Mouse (Mus musculus): ENCODE results near the gene Ildr1. TPM values are rescaled to one million over a fixed set of nuclear protein-coding genes. Genes with fewer than 3 reads are reported as not detected.

The Ildr1 gene
- total RNA-seq, 4 experiments from 2014 or later = 0.14 to 0.27 (median 0.21) TPM

DNA sequence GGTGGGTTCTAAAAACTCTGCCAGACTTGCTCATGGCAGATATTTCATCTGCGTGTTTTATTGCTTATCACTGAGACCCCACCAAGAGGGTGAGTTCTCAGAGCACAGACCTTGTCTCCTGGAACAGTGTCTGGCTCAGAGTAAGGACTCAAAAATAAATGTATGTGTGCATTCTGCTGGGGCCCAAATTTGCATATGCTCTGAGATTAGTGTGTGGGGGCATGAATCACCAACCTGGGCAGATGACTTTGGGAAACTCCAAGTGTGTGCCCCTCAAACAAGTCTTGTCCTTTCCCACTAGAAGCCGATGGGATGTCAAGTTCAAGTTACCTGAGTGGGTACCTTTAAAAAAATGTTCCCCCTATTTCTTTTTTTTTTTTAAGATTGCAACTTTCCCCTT is 6.7 kb downstream of the Ildr1 start:
- DNase-seq (ENCODE audit: low spot score in 2 of 2) = no peak

GRCm38 (mm10) chr16:36707702-36708423 is 14.1 kb downstream of the Ildr1 start:
- DNase-seq (ENCODE audit: low spot score in 2 of 2) = no peak

DNA sequence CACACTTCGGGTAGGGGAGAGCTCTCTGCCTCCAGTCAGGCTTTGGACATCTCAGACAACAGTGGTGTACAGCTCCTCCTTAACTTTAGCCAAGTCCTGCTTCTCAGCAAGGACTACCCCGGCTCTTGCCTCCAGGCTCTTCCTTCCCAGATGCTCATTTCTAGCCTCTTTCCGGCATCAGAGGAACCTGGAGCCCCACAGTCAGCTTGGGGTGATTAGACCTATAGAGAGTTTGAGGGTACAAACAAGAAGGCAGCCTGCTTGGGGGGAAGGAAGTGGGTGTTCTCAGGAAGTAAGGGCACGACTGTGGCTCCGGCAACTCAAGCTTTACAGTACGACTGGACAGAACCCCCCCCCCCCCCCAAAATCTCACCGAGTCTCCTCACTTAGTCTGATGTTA is 15.0 kb downstream of the Ildr1 start:
- no peak for DNase-seq (ENCODE audit: low spot score in 2 of 2)

DNA sequence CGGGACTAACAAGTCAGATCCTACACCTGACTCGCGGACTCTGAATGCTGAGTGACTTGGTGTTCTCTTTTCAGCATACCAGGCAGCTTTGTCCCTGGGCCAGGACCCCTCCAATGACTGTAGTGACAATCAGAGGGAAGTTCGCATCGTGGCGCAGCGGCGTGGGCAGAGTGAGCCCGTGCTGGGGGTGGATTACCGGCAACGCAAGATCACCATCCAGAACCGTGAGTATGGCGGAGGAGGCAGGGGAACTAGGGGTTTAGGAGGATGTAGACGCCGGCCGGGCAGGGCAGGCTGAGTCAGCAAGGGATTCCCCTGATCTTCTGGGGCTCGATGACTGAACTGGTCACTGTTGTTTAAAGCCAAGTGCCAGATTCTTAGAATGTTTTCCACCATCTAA is 15.6 kb downstream of the Ildr1 start:
- no peak for DNase-seq (ENCODE audit: low spot score in 2 of 2)

GRCm38 (mm10) chr16:36710794-36711193 is 17.0 kb downstream of the Ildr1 start:
- DNase-seq (ENCODE audit: low spot score in 2 of 2) = no peak

DNA sequence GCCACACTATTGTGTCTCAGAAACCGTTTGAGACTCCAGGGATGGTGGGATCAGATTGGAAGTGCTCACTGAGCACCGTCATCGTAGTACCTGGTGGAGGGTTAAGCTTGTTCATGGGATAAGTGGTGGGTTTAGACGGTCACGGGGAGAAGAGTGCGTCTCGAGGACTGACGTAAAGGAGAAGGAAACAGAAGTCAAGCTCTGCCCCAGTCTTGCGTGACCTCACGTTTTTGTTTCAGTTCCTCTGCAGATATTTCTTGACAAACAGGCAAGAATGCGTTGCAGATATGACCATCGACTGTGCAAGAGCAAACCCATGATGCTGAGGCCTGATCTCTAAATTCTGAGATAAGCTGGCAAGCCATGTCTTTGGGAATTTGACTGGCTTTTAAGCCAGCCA is 18.0 kb downstream of the Ildr1 start:
- no peak for DNase-seq (ENCODE audit: low spot score in 2 of 2)

DNA sequence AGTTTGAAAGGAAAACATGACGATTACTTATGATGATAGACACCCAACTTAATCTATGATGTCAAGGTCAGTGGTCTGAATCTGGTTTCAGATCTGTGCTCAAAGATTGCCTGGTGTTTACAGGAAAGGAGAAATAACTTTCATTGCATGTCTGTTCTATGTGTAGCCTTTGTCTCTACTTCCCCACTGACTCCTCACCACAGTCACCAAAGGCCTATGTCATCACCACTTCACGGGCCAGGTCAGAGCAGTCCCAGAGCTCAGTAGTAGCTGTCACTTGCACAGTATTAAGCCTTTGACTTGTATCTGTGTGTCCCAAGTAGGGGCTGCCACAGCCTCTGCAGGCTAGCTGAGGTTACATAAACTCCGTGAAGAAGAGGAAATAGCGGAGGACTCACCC is 23.7 kb downstream of the Ildr1 start:
- no peak for DNase-seq (ENCODE audit: low spot score in 2 of 2)

- no peak for DNase-seq (ENCODE audit: low spot score in 2 of 2)
Measured at GRCm38 (mm10) chr16:36718637-36719036, 24.9 kb downstream of the Ildr1 start.

- DNase-seq (ENCODE audit: low spot score in 2 of 2) = no peak
Measured at GRCm38 (mm10) chr16:36720194-36721055, 26.6 kb downstream of the Ildr1 start.

GRCm38 (mm10) chr16:36722739-36723138 is 29.0 kb downstream of the Ildr1 start:
- DNase-seq (ENCODE audit: low spot score in 2 of 2) = no peak

DNA sequence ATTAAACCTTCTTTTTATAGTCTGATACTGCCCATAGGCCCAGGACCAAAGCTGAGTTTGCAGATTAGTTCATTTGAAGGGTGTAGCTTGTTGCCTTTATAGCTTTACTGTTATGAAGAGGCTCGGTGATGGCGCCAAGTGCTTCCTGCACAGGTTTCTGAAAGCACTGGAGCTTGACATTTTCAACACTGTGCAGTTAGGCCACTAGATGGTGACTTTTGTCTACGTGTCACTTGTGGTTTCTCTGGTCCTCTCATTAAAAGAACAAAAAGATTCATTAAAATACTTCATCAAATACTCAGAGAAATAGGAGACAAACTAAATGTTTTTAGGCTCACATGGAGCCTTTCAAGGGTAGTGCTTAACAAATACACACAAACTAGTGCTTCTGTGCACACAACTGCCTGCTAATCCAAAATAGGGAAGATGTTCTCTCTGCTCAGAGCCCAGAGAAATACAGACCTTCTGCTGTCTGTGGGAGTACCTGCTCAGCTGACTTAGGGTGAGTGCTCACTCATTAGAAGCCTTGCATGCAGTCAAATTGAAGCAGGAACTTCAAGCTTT is 30.2 kb downstream of the Ildr1 start:
- no peak for DNase-seq (ENCODE audit: low spot score in 2 of 2)

DNA sequence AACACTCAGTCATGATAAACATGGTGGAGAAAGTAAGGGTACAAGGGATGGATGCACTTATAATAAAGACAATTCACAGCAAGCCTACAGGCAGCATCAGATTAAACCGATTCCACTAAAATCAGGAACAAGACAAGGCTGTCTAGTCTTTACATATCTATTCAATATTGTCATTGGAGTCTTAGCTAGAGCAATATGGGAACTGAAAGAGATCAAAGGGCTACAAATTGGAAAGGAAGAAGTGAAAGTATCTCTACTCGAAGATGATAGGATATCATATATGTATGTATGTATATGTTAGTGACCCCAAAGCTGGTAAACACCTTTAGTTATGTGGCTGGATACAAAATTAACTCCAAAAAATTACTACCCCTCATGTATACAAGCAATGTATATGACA is 35.2 kb downstream of the Ildr1 start:
- no peak for DNase-seq (ENCODE audit: low spot score in 2 of 2)

GRCm38 (mm10) chr16:36732572-36732971 is 38.8 kb downstream of the Ildr1 start:
- no peak for DNase-seq (ENCODE audit: low spot score in 2 of 2)

- no peak for DNase-seq (ENCODE audit: low spot score in 2 of 2)
Measured at GRCm38 (mm10) chr16:36733827-36734226, 40.0 kb downstream of the Ildr1 start.

DNA sequence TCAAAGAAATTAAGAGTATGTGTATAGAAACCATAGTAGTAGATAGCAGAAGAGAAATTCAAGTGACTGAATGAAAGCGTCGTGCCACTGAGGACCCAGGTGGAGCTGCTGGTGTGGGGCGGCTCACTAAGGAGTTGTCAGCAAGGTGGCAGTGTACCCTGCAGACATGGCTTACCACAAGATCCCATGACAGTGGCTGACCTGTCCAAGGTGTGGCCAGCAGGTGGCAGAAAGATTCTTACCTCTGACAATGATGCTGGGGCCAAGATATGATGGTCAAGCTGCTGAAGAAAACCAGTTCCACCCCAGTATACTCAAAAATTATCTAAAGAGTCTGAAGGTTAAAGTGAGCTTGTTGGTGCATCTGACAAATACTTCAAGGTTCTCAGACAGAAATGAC is 41.6 kb downstream of the Ildr1 start:
- DNase-seq (ENCODE audit: low spot score in 2 of 2) = no peak

DNA sequence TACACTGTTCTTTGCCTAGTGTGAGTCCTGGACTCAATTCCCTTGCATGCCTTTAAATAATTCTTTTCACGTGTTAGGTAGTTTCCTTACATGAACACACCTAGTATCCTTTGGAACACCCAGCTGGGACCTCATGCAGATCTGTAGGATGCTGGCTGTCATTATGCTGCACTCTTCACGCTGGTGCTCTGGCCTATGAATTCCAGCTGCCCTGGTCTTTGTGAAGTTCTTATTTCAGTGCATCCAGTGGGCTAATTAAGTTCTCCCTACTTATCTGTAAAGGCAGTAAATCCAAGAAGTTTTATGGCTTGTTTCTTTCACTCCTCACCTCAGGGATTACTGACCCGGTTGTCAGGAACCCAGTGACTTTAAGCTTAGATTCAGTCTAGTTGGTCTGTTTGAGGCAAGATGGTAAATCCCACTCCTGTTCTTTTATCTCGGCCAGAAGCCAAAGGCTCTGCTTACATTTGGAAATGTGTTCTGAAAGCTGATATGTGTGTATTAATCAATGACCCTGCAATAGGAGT is 45.7 kb downstream of the Ildr1 start:
- no peak for DNase-seq (ENCODE audit: low spot score in 2 of 2)

DNA sequence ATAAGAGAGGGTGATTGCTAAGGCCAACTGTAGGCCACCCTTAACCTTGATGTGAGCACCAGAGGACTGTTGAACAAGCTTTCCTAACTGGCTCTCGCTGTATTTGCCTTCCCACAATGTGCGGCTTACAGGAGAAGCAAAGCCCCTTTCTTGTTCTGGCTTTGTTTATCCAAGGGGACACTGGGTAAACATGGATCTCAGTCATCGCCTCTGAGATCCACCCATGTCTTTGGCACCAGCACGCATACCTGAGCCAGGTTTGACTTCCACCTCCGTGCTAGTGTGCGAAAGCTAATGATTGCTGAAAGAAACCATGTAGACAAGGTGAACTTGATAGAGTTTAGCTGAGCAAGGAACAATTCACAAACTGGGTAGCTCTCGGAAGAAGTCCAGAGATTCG is 49.8 kb downstream of the Ildr1 start:
- DNase-seq (ENCODE audit: low spot score in 2 of 2) = no peak

DNA sequence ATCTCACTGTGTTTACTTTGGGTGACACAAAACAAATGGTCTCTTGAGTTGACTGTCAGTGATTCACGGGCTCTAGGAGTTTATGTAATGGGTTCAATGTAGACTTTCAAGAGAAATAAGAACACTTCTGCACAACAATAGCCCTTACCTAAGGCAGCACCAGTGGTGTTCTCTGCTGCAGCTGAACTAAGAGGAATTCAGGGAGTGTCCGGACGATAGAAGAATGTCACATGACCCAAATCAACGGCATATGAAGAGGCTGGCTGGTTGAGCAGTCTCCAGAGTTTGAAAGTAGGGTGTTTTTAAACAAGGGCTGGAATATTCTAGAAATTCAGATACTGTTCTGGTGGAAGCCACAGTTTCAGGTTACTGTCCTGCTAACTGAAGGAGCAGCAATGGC is 53.3 kb downstream of the Ildr1 start:
- no peak for DNase-seq (ENCODE audit: low spot score in 2 of 2)

DNA sequence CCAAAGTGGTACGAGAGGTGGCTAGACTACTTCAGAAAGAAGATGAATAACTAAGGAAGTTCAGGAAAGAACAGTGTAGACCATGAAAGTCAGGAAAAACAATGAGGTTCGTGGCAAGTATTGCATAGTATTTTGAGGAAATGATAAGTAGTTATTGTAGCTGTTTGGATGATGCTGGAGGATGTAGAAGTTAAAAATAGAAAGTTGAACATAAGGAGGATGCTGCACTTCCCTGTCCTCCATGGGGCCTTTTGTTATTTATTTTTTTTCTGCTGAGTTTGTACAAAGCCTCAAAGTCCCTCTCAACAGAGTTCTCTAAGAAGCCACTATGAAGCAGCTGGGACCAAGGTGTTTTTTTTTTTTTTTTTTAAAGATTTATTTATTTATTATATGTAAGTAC is 54.0 kb downstream of the Ildr1 start:
- DNase-seq (ENCODE audit: low spot score in 2 of 2) = no peak

GRCm38 (mm10) chr16:36751979-36752378 is 58.2 kb downstream of the Ildr1 start:
- DNase-seq (ENCODE audit: low spot score in 2 of 2) = no peak

DNA sequence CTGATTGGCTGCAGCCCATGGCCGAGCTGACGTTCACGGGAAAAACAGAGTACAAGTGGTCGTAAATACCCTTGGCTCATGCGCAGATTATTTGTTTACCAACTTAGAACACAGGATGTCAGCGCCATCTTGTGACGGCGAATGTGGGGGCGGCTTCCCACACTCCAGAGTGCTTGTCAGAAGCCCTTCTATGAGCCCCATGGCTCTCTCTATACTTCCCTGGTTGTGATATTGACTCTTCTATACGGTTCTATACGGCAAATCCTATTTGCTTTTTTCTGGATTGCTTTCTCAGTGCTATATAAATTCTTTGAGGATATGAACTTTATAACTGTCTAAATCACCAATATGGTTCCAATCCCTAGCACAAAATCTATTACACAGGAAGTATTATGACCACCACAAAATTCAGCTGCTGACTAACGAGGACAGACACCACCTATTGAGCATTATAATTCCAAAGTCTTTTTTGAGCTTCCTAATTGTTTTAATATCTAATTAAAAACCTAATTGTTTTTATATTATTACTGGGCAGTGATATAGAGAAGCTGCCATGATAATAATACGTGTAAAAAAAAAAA is 76.5 kb downstream of the Ildr1 start:
- peak in 1 of 2 experiments; percentile 17 for DNase-seq (ENCODE audit: low spot score in 2 of 2)

- peak; percentile 22 to 35 for DNase-seq (ENCODE audit: low spot score in 2 of 2)
Measured at GRCm38 (mm10) chr16:36770830-36771229, 77.1 kb downstream of the Ildr1 start.
